Mouse (Mus musculus): ENCODE results near the gene Amd1.
A peak's percentile ranks its signal among the peaks of the same experiment; 100 is the strongest.

Amd1 gene

GRCm38 (mm10) chr10:40249625-40250024 is 52.4 kb downstream of the Amd1 start:
- DNase-seq: peak; percentile 51

- peak; percentile 14 for DNase-seq
Measured at GRCm38 (mm10) chr10:40247166-40247716, 54.7 kb downstream of the Amd1 start.

GRCm38 (mm10) chr10:40246374-40247165 is 55.4 kb downstream of the Amd1 start, which contains the start of gene Rpf2:
Rpf2 (minus strand) TSS chr10:40247036.
- DNase-seq: peak; percentile 83

GRCm38 (mm10) chr10:40237826-40238225 is 64.2 kb downstream of the Amd1 start:
- DNase-seq: no peak

Data from thymus, postnatal 14 days (tissue).